Mouse (Mus musculus): ENCODE measurements around the gene Rabgef1. TPM values are rescaled to one million over a fixed set of nuclear protein-coding genes. Genes with fewer than 3 reads are reported as not detected.

Gene Rabgef1
- polyA plus RNA-seq, 1 experiment from 2014 or later: 27.0 TPM

DNA sequence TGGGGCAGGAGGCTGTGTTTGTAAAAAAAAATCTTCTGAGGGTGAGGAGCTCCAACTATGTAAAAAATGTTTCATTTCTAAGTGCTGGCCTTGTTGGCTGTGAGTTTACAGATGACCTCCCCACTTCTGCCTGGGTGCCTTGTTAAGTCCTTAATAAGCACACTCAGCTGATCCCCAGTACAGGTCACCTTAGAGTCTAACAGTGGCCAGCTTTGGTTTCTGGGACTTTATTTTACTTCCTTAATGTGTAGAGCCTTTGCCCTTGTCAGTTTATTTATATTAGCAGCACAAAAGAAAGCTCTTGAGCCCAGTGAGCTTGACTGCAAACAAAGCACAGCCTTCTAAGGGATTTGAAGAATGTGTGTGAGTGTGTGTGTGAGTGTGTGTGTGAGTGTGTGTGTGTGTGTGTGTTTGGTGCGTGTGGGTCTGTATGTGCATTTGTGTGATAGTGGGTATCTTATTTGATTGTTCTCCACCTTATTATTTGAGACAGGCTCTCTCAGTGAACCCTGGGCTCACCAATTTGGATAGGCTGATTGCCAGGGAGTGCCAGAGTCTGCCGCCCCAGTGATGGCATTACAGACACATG is 20.9 kb downstream of the Rabgef1 start:
- DNase-seq (ENCODE audit: low spot score): no peak
- no peak overlapping the region for H3K4me2 ChIP-seq (ENCODE audit: low read depth, low read length, severe bottlenecking)
- WGBS: 88% methylated on average over 2 of the region's 2 CpGs
- ATAC-seq (replicated peaks; ENCODE audit: low FRiP score): no peak
- H3K27me3 ChIP-seq (ENCODE audit: control insufficient read depth, insufficient read depth, low read length): no peaks in the 10 kb centered on the region
- H3K4me3 ChIP-seq (ENCODE audit: low read depth, low read length): no peak overlapping the region
- H3K9ac ChIP-seq (ENCODE audit: low read length): no peak overlapping the region
- no peaks in the 10 kb centered on the region for H3K4me1 ChIP-seq (replicated peaks; ENCODE audit: control insufficient read depth, insufficient read depth, low read length)
- no peak overlapping the region for H3K27ac ChIP-seq (ENCODE audit: low read depth, low read length)
- H3K9me3 ChIP-seq (ENCODE audit: control insufficient read depth, low read length): no peaks in the 10 kb centered on the region
- no peaks in the 10 kb centered on the region; the same call in 1 of the 2 replicates for H3K36me3 ChIP-seq (ENCODE audit: control insufficient read depth, insufficient read depth, low read length)

GRCm38 (mm10) chr5:130193760-130194159 is 22.2 kb downstream of the Rabgef1 start:
- DNase-seq (ENCODE audit: low spot score) (no peak), ATAC-seq (replicated peaks; ENCODE audit: low FRiP score) (no peak)
- H3K27ac ChIP-seq (ENCODE audit: low read depth, low read length): no peak overlapping the region
- H3K27me3 ChIP-seq (ENCODE audit: control insufficient read depth, insufficient read depth, low read length): no peaks in the 10 kb centered on the region
- H3K9me3 ChIP-seq (ENCODE audit: control insufficient read depth, low read length): no peaks in the 10 kb centered on the region
- no peak overlapping the region for H3K9ac ChIP-seq (ENCODE audit: low read length)
- no peak overlapping the region for H3K4me2 ChIP-seq (ENCODE audit: low read depth, low read length, severe bottlenecking)
- no peaks in the 10 kb centered on the region; the same call in 1 of the 2 replicates for H3K36me3 ChIP-seq (ENCODE audit: control insufficient read depth, insufficient read depth, low read length)
- no peak overlapping the region for H3K4me3 ChIP-seq (ENCODE audit: low read depth, low read length)
- WGBS: 87% methylated on average over 3 of the region's 3 CpGs
- no peaks in the 10 kb centered on the region for H3K4me1 ChIP-seq (replicated peaks; ENCODE audit: control insufficient read depth, insufficient read depth, low read length)

DNA sequence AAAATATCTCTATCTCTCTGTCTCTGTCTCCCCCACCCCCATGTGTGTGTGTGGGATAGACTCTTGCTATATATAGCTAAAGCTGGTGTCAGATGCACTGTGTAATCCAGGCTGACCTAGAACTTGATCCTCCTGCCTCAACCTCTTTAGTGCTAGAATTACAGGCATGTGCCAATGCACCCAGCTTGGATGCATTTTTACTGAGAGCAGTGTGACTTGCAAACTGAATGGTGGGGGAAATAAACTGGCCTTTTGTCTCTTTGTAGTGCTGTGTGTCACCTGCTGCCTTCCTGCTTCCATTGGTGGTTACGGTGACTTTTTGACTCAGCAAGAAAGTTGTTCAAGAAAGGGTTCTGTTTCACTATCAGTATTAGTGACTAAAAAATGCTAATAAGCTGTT is 24.7 kb downstream of the Rabgef1 start:
- Histone ChIP-seq H3K4me1 (replicated peaks; ENCODE audit: control insufficient read depth, insufficient read depth, low read length) (no peaks in the 10 kb centered on the region), H3K27ac (ENCODE audit: low read depth, low read length) (no peak overlapping the region), H3K4me2 (ENCODE audit: low read depth, low read length, severe bottlenecking) (no peak overlapping the region), H3K9ac (ENCODE audit: low read length) (no peak overlapping the region), H3K9me3 (ENCODE audit: control insufficient read depth, low read length) (no peaks in the 10 kb centered on the region), H3K4me3 (ENCODE audit: low read depth, low read length) (no peak overlapping the region), H3K27me3 (ENCODE audit: control insufficient read depth, insufficient read depth, low read length) (no peaks in the 10 kb centered on the region), H3K36me3 (ENCODE audit: control insufficient read depth, insufficient read depth, low read length) (no peaks in the 10 kb centered on the region; the same call in 1 of the 2 replicates)
- ATAC-seq (replicated peaks; ENCODE audit: low FRiP score) (no peak), DNase-seq (ENCODE audit: low spot score) (no peak)
- WGBS: 90% methylated on average over 1 of the region's 1 CpGs

DNA sequence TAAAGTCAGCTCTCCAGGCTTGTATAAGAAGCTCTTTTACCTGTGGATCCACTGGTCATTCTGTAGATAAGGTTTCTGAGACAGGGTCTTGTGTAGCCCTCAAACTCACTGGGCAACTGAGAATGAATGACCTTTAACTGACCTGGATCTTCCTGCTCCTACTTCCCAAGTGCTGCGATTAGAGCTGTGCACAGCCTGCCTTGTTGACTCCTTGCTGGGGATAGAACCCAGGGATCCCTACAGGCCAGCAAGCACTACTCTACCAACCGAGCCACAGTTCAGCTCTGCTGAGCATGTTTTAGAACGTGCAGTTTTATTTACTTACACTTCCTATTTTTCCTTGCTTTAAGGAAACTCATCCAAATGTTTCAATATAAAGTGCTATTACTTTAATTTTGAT is 25.9 kb downstream of the Rabgef1 start:
- Histone ChIP-seq H3K9ac (ENCODE audit: low read length) (no peak overlapping the region), H3K27ac (ENCODE audit: low read depth, low read length) (no peak overlapping the region), H3K9me3 (ENCODE audit: control insufficient read depth, low read length) (no peaks in the 10 kb centered on the region), H3K4me2 (ENCODE audit: low read depth, low read length, severe bottlenecking) (no peak overlapping the region), H3K4me1 (replicated peaks; ENCODE audit: control insufficient read depth, insufficient read depth, low read length) (no peaks in the 10 kb centered on the region), H3K36me3 (ENCODE audit: control insufficient read depth, insufficient read depth, low read length) (no peaks in the 10 kb centered on the region; the same call in 1 of the 2 replicates), H3K27me3 (ENCODE audit: control insufficient read depth, insufficient read depth, low read length) (no peaks in the 10 kb centered on the region), H3K4me3 (ENCODE audit: low read depth, low read length) (no peak overlapping the region)
- 89% methylated on average over 3 of the region's 3 CpGs for WGBS
- ATAC-seq (replicated peaks; ENCODE audit: low FRiP score) (no peak), DNase-seq (ENCODE audit: low spot score) (no peak)

DNA sequence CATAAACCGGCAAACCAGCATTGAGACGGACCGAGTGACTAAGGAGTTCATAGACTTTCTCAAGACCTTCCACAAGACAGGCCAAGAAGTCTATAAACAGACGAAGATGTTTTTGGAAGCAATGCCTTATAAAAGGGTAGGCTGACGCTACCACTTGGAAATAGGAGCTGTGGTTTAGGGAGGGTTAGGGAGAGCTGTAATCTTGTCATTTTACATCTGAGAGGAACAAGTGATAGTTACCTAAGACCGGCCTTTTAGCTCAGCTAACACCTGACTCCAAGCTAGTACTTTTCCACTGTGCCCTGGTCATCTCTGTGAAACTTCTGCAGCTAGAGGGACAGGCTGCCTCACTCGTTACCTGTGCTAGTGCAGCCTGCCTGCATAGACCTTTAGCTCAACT is 26.4 kb downstream of the Rabgef1 start:
- WGBS: 93% methylated on average over 7 of the region's 7 CpGs
- H3K27ac ChIP-seq (ENCODE audit: low read depth, low read length): no peak overlapping the region
- no peaks in the 10 kb centered on the region for H3K4me1 ChIP-seq (replicated peaks; ENCODE audit: control insufficient read depth, insufficient read depth, low read length)
- H3K36me3 ChIP-seq (ENCODE audit: control insufficient read depth, insufficient read depth, low read length): no peaks in the 10 kb centered on the region; the same call in 1 of the 2 replicates
- no peak overlapping the region for H3K4me3 ChIP-seq (ENCODE audit: low read depth, low read length)
- no peak overlapping the region for H3K9ac ChIP-seq (ENCODE audit: low read length)
- ATAC-seq (replicated peaks; ENCODE audit: low FRiP score): no peak
- no peak overlapping the region for H3K4me2 ChIP-seq (ENCODE audit: low read depth, low read length, severe bottlenecking)
- H3K27me3 ChIP-seq (ENCODE audit: control insufficient read depth, insufficient read depth, low read length): no peaks in the 10 kb centered on the region
- no peak for DNase-seq (ENCODE audit: low spot score)
- H3K9me3 ChIP-seq (ENCODE audit: control insufficient read depth, low read length): no peaks in the 10 kb centered on the region

- no peaks in the 10 kb centered on the region for H3K4me1 ChIP-seq (replicated peaks; ENCODE audit: control insufficient read depth, insufficient read depth, low read length)
- 94% methylated on average over 10 of the region's 10 CpGs for WGBS
Observed at GRCm38 (mm10) chr5:130200233-130201029, 28.8 kb downstream of the Rabgef1 start.

DNA sequence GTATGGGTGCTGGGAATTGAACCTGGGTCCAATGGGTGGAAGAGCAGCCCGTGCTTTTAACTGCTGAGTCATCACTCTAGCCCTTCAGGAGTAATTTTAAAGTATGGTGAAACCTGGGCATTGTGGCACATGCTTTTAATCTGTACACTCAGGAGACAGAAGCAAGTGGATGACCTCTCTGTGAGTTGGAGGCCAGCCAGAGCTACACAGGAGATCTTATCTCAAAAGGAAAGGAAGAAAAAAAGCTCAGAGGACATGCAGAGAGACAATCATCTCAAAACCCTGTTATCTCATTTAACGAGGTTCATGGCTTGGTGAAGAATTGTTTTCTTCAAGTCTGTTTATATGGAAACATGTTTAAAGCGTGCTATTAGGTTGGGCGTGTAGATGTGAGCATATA is 32.4 kb downstream of the Rabgef1 start:
- Histone ChIP-seq H3K36me3 (ENCODE audit: control insufficient read depth, insufficient read depth, low read length) (no peaks in the 10 kb centered on the region; the same call in 1 of the 2 replicates), H3K4me1 (replicated peaks; ENCODE audit: control insufficient read depth, insufficient read depth, low read length) (no peaks in the 10 kb centered on the region), H3K27me3 (ENCODE audit: control insufficient read depth, insufficient read depth, low read length) (no peaks in the 10 kb centered on the region), H3K4me3 (ENCODE audit: low read depth, low read length) (no peak overlapping the region), H3K9me3 (ENCODE audit: control insufficient read depth, low read length) (no peaks in the 10 kb centered on the region), H3K9ac (ENCODE audit: low read length) (no peak overlapping the region), H3K4me2 (ENCODE audit: low read depth, low read length, severe bottlenecking) (no peak overlapping the region), H3K27ac (ENCODE audit: low read depth, low read length) (no peak overlapping the region)
- ATAC-seq (replicated peaks; ENCODE audit: low FRiP score): no peak
- DNase-seq (ENCODE audit: low spot score): no peak
- 86% methylated on average over 4 of the region's 4 CpGs for WGBS

More at GRCm38 (mm10) chr5:130200233-130201029, 28.8 kb downstream of the Rabgef1 start:
- Histone ChIP-seq H3K4me3 (ENCODE audit: low read depth, low read length) (no peak overlapping the region), H3K36me3 (ENCODE audit: control insufficient read depth, insufficient read depth, low read length) (no peaks in the 10 kb centered on the region; the same call in 1 of the 2 replicates), H3K9me3 (ENCODE audit: control insufficient read depth, low read length) (no peaks in the 10 kb centered on the region), H3K4me2 (ENCODE audit: low read depth, low read length, severe bottlenecking) (no peak overlapping the region), H3K27ac (ENCODE audit: low read depth, low read length) (no peak overlapping the region), H3K9ac (ENCODE audit: low read length) (no peak overlapping the region), H3K27me3 (ENCODE audit: control insufficient read depth, insufficient read depth, low read length) (no peaks in the 10 kb centered on the region)
- no peak for DNase-seq (ENCODE audit: low spot score)
- ATAC-seq (replicated peaks; ENCODE audit: low FRiP score): no peak

DNA sequence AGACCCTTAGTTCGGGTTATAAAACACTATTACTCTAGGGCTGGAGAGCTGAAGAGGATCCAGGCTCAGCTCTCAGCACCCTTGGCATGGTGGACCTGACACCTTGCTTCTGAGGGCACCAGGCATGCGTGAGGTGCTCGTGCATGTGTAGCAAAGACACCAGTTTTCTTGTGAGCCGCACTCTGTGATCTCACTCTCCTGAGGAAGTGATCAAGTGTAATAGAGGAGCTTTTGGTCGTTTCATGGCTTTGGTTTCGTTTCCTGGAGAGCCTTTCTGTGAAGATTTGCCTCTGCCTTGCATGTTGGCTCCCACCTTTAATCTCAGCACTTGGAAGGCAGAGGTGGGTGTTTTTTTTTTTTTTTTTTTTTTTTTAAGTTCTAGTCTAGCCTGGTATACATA is 33.0 kb downstream of the Rabgef1 start:
- Histone ChIP-seq H3K4me3 (ENCODE audit: low read depth, low read length) (no peak overlapping the region), H3K4me2 (ENCODE audit: low read depth, low read length, severe bottlenecking) (no peak overlapping the region), H3K36me3 (ENCODE audit: control insufficient read depth, insufficient read depth, low read length) (no peaks in the 10 kb centered on the region; the same call in 1 of the 2 replicates), H3K9me3 (ENCODE audit: control insufficient read depth, low read length) (no peaks in the 10 kb centered on the region), H3K9ac (ENCODE audit: low read length) (no peak overlapping the region), H3K27ac (ENCODE audit: low read depth, low read length) (no peak overlapping the region), H3K27me3 (ENCODE audit: control insufficient read depth, insufficient read depth, low read length) (no peaks in the 10 kb centered on the region), H3K4me1 (replicated peaks; ENCODE audit: control insufficient read depth, insufficient read depth, low read length) (no peaks in the 10 kb centered on the region)
- no peak for DNase-seq (ENCODE audit: low spot score)
- WGBS: 91% methylated on average over 6 of the region's 6 CpGs
- no peak for ATAC-seq (replicated peaks; ENCODE audit: low FRiP score)

All from forebrain, embryonic 11.5 days (tissue).